Mouse (Mus musculus): Measurements from ENCODE around the gene Cacna2d3.

The Cacna2d3 gene

DNA sequence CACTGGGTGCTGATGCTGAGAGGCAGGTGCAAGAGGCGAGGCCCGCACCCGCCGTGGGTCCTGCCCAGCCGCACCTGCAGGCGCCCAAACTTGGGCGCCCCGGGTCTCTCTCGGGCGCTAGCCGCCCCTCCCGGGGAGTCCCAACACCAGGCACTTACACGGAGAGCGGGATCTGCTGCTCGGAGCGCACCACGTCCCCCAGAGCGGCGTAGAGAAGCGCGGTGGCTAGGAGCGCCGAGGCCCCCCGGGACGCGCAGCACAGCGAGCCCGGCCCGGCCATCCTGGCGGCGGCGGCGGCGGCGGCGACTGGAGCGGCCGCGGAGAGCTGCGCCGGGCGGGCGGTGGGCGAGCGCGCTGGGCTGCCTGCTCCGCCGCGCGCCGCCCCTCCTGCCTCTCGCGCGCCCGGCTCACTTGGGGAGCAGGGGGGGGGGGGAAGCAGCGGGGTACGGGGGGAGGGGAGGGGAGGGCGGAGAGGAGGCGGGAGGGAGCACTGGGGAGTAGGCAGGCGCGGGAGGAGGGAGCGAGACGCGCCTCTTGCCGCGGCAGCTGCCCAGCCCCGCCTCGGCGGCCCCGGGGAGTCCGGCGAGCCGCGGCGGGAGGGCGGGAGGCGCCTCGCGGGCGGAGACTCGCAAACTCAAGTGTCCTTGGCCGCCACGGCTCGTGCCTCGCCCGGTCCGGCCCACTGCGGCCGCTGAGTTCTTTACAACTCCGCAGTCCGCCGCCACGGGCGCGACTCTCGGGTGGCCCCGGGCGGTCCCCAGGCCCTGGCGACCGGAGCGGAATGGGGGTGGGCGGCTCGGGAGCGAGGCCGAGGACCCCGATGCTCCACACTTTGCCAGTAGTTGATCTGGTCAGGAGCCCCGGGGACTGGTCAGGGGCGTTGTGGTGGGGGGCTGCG lies at the start of gene Cacna2d3:
Gene Cacna2d3, minus strand, starts transcription at position 377 of the 898 bp plus-strand sequence.
- no peak for DNase-seq (ENCODE audit: low spot score)

DNA sequence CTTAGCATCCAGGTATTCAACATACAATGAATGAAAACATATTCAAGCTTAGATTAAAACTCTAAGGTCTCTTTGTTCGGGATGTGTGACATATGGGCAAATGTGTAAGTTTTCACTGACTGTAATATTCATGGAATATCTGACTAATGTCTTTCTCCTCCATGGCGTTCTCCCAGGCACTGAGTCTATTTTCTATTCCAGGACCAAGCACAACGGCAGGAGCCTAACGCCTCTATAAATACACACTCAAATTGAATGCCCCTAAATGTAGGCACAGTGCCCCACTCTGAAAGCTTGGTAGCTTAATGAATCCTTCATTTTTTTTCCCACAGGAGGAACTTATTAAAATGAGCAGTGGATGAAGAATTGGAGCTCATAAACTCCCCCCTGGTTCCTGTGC lies 47.8 kb upstream of the Cacna2d3 start:
- no peak for DNase-seq (ENCODE audit: low spot score)

DNA sequence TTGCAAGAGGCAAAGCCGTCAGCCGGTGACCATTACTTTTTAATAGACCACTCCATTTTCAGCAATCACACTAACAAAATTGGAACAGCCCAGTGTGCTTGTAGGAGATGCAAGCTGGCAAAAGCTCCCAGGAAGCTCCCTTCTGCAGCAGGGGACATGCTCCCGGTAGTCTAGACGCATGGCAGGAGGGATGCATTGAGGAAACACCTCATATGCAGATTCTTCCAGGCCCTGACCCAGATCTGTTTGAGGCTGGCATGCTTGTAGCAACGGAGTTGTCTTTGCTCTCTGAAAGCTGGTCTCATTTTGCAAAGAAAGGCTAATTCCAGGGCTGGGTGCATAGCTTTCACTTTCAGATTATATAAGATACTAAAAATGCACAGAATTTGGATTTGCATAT lies 31.2 kb upstream of the Cacna2d3 start:
- DNase-seq (ENCODE audit: low spot score) = no peak

DNA sequence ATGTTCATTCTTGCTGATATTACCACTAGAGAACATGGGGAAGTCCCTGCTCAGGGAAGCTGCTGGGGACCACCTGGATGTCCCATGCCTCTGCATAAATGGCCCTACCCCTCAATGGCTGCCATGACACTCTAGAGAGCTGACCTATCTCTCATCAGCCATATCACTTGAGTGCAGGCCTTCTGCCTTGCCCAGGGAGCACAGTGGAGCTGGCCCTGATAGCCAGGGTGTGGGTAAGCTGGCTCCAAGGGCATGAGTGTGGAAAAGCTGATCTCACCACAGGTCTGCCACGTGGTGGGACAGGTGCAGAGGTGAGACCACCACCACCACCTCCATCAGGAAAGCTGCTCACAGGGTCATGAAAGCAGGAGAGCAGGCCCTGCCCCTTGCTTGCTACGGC lies 17.1 kb upstream of the Cacna2d3 start:
- no peak for DNase-seq (ENCODE audit: low spot score)

DNA sequence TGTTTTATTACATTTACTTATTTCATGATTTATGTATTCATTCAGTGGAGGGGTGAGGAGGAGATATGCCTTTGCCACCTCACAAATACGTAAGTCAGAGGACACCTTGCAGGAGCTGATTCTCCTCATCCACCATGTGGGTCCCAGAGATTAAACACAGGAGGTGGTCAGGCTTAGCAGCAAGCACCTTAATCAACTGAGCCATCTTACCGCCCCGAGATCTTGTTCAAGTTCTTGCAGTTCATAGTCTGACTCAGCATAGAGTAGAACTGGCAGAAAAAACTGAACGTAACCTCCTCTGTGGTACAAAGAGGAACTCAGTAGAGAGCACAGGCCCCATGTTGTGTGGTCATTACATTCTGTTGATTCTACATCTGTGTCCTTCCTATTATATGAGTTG lies 8.6 kb upstream of the Cacna2d3 start:
- DNase-seq (ENCODE audit: low spot score) = no peak

DNA sequence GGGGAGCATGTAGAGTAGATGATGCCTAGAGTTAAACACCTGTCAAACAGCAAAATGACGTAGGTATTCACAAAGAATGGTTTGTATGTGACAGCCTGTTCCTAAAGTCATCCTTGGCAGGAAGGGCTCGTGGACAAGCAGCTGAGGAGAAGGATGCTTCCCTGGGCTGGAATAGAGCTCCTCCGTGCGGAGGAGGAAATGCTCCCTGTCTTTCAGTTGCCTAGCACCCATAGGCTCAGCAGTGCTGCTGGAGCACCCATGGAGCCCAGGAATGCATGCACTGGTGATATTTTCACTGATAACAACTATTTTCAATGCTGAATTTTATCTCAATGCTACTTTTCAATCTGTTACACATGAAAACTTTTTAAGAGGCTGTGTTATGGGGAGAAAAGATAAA lies 7.3 kb upstream of the Cacna2d3 start:
- no peak for DNase-seq (ENCODE audit: low spot score)

DNA sequence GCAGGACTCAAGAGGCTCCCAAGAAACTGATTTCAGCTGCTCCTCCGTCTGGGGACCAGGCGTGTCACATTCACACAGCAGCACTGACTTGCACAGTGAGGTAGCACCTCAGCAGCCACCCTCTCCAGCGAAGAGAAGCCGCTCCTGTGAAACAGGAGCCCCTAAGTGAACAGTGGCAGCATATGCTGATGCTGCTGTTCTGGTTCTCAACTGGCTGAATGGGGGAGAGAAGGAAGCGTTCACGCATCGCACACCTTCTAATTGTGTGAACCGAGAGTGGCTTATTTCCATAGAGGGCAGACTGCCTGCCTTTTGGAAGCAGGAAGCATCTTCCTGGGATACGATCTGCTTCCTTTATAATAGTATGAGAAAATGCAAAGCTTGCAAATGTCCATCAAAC lies 5.9 kb upstream of the Cacna2d3 start:
- no peak for DNase-seq (ENCODE audit: low spot score)

DNA sequence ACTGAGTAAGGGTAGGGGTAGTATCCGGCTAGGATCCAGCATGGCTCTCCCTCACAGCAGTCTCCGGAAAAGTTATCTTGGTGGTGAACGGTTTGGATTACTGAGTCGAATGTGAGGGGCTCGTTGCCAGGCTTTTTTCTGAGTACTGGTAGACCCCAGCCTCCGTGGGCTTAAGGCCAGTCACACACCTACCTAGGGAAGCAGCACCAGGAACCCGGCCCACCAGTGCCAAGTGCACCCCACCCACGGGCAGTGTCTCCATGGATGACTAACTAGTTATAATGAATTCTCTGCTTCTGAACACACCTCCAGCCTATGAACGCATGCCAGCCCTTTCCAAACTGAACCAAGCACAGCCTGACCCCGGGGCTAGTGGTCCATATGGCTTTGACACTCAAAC lies 1.6 kb upstream of the Cacna2d3 start:
- DNase-seq (ENCODE audit: low spot score) = no peak

DNA sequence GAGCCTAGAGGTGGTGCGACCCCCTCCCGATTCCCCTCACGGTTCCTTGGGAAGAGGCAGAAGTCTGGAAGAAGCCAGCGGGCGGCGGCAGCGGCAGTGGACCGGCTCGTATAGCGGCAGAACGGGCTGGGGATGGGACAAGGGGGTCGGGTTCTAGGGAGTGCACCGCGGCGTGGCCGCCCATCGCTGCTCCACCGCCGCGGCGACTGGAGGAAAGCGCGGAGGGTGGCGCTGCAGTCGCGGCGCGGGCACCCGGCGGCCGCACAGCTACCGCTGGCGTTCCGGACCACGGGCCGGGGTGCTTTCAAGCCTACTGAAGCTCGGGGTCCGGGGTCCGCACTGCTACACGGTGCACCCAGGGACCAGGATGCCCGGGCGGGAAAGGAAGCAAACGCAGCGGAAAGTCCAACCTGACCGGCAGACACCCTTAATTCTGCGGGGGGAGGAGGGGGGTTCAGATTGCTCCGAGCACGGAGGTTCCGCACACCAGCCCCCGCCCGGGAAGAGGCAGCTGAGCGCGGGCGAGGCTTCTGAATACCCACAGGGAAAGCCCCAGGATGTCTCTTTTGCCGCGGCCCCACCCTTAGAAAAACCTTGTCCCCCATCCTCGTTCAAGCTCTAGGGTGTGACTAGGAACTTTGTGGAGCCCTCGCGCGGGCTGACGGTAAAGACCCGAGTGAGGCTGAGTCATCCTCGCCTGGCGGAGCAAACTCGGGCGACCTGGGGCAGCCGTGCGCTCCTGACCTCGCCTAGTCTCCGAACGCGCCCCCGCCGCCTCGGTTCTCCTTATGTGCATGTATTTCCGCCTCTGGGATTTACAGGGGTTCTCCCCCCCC lies 940 bp upstream of the Cacna2d3 start:
- DNase-seq (ENCODE audit: low spot score) = no peak

DNA sequence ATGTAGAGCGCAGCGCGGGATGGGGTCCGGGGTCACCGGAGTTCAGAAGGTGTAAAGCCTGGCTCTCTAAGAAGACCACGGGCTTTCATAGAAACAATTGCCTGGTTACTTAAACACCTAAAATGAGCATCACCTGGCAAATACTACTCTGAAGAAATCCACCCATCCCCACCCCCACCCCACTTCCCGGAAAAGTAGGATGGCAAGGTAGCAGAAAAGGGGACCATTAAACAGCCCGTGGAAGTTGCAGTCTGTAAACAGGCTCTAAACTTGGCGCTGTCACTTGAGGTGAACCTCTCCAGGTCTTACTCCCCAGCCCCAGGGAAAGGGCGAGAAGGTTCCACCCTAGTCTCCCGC lies 555 bp downstream of the Cacna2d3 start:
- DNase-seq (ENCODE audit: low spot score) = no peak

DNA sequence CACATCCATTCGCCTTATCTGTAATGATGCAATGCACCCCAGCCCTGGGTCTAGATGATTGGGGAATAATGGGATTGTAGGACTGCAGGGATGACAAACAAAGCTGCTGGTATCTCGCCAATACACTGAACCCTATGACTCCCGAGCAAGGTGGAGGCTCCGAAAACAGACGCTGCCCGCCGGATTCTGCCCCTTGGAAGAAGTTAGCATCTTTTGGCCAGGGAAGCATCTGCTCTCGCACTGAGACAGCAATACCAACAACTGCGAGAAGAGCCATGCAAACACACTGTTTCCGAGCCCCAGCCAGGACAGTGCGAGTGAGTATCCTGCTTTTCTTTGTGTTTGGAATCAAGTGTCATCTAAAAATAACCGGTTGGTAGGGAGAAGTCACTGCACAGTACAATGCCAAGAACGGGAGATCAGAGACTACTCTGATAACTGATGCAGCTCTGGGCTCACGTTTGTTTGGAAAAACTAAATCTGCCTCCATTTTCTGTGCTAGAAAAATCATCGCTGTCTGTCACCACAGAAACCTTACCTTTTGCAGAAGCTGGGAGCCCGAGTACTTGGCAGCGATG lies 1.2 kb downstream of the Cacna2d3 start:
- DNase-seq (ENCODE audit: low spot score) = no peak

DNA sequence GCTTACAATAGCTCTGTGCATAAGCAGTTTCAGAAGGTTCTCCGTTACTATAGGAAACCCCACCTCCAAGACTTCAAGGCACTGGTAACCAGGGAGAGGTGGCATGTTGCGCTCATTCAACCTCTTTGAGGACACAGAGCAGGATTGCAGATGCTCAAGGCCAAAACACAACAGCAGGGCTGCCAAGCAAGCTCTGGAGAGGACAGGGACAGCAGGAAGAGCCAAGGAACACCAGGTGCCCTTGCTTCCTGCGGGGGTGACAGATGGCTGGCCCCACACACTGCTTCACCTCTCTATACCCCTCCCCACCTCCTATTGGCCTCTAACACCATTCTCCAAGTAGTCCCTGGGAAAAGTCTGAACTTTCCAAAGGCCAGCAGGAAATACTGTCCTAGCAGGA lies 9.0 kb downstream of the Cacna2d3 start:
- DNase-seq (ENCODE audit: low spot score) = no peak

DNA sequence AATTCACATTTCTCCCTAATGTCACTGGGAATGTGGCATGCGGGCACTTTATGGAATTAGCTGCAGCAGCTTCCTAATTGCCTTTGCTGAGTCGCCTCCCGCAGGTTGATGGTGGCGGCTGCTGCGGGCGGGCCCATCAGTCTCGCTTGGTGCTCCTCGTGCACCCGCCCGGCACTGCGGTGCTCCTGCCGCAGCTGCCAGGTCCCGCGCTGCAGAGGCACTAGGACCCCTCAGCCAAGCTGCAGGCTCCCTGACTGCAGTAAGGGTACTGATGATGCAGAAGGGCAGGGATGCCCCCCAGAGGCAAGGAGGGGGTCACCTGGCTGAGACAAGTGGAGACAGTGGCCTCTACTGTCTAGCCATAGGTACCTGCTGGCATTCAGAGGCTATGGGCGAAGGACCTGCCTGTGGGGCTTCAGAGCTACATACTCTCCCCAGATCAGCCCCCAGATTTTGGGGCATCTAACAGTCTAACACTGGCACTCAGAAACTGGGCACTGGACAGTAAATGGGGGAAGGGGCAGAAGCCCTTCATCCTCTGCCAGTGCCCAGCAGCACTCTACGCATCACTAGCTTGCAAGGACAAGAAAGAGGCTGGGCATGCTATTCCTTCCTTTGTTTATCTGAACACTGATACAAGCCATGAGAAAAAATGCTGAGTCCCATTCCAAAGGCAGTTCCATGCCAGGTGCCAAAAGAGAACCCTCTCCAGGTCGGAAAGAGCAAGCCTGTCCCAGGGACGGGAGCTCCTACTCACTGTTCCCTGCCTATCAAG lies 13.9 kb downstream of the Cacna2d3 start:
- no peak for DNase-seq (ENCODE audit: low spot score)

DNA sequence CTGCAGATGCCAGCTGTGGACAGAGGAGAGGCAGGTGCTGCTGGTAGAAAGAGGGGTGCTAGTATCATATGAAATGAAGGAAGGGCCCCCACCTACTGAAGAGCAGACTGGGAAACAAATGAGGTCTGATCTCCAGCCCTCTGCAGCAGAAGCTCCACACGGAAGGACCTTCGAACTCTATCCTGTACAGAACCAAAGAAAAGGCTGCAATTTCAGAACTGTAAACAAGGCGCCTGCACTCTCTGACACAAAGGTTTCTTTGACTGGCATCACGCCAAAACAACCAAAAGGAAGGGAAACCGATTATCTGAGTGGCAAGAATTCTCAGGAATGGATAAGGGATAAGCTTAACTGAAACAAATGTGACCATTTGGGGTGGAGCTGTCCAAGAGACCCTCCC lies 18.9 kb downstream of the Cacna2d3 start:
- no peak for DNase-seq (ENCODE audit: low spot score)

DNA sequence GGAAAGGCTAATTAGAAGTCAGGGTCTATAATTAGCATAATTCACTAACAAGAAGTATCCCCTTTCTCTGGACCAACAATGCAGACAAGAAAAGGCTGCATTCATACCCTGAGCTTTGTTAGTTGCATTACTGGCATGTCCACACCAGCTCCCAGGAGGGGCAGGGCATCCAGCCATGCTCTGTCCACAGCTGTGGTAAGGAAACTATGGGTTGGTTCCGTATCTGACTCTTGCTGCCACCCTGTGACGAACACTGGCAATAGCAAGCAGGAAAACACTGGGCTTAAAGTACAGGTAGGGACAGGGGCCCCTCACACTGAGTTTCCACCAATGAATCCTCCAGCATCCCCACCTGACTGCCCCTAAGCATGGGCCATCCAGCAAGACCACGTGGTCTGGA lies 25.5 kb downstream of the Cacna2d3 start:
- DNase-seq (ENCODE audit: low spot score) = no peak

DNA sequence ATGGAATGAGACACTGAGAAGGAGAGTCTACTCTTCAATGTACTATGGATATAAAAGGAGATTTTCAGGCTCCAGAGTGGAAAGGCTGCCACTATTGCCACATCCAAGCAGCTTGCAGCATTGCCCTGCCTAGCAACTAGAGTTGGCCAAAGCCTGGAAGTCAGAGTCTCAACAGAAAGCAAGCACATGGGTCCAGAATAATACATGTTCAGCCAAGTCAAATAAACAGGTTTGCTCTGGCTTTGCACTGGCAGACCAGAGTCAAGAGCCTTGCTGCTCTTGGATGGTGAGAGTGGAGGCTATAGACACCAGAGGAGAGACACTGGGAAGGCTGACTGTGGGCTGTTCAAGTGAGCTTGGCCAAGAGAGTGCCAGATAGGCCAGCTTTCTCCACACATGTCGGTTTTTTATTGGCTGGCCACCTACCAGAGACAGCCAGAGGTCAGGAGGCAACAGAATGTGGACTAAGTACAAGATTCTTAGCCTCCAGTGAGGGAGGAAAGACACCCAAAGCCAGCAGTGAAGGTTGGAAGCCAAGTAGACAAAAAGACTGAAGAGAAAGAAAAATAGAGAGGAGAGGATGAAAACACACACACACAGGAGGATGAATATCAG lies 49.1 kb downstream of the Cacna2d3 start:
- no peak for DNase-seq (ENCODE audit: low spot score)

DNA sequence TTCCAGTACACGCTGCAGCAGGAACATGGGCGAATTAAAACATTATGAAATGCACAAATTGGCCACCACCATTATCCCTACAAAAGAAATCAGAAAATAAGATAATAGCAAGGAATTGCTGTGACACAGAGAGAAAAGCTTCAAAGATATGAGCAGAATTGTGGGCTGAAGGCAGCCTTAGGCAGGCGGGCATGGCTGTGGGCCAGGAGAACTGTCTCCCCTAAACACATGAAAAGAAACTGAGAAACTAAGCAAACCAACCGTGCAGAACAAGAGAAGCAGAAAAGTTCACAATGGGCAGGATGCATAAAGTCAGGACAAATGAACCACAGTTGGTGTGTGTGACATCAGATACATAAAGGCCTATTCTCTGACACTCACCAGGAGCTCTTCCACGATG lies 51.8 kb downstream of the Cacna2d3 start:
- DNase-seq (ENCODE audit: low spot score) = no peak

DNA sequence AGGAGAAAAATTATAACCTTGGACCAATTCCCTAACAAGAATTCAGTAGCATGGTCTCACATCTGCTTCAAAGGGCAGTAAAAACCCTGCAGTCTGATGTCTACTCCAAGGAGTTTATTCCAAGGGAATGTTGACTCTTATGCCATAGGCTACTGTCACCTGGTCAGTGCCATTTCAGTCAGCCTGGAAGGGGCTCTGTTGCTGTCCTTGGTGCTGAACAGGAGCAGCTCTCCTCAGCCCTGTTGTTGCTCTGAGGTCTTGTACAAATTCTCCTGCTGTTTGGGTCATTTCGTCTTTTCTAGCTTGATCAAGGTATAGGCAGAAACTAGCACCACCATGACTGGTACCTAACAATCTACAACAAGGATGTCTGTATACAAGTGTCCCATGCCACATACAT lies 64.7 kb downstream of the Cacna2d3 start:
- DNase-seq (ENCODE audit: low spot score) = no peak

DNA sequence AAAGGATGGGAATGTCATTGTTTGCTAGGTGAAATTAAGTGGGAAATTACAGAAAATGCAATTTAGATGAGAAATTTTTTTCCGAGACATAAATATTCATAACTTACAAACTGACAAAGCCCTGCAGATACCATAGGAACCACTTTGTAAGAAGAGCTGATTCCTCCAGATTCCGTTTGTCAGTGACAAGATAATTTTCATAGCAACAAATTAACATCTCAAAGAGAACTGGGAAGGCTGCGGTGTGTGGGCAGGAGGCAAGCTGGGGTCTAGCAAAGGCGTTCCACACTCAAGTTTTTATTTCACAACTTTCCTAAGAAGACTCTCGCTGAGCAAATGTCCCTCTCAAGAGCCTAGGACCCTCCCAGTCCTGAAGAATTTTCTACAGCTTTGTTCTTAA lies 71.1 kb downstream of the Cacna2d3 start:
- DNase-seq (ENCODE audit: low spot score) = no peak

DNA sequence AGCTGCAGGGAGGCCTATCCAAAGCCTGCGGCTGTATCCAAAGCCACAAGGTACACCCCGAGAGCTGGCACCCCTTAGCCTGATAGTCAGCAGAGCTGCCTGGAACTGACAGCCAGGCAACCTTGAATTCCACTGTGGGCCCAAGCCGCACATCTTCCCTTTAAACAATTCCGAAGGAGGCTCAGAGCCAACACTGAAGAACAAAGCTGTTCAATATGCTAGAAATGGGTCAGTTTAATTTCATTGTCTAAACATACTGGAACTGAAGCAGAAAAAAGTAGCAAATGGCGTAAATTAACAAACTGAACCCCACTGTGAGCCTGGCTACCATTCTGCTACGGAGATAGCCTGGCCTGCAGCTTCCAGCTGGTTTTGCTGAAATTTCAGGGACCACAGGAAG lies 72.9 kb downstream of the Cacna2d3 start:
- DNase-seq (ENCODE audit: low spot score) = no peak

DNA sequence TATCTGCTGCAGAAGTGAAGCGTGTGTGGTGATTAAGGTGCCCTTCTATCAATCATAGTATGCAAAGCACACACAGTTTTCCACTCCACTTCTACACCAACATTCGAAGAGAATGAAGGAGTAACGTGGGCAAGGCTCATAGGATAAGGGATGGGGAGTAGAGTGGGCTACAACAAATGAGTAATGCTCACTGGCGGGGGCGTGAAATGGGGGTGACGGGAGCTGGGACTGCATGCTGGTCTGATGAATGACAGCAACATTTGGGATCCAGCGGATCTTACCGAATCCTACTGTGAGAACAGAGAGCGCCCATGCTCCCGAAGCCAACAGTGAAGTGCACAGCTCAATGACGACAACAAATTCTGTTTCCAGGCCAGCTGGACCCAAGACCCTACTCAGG lies 76.2 kb downstream of the Cacna2d3 start:
- no peak for DNase-seq (ENCODE audit: low spot score)

DNA sequence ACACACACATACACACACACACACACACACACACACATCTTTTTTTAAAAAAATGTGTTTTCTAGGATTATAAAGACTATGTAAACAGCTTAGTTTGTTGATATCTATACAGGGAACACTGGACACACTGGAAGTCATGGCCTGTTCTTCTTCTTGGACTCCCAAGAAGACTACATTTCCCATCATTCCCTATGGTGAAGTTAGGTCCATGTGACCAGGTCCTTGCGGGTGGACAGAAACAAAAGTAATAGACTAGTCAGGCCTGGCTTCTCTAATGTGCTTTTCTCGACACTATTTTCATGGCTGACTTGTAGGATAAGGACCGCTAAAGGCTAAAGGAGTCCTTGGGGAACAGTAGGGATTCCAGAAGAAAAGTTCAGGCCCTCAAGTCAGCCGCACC lies 78.4 kb downstream of the Cacna2d3 start:
- no peak for DNase-seq (ENCODE audit: low spot score)
